15 mouse cellular contexts compared by ENCODE assay signal in genomic region chr10:89902720-89903337, GRCm38 (mm10). TPM values are rescaled to one million over a fixed set of nuclear protein-coding genes. Genes with fewer than 3 reads are reported as not detected.
DNase-seq lines count a peak whose midpoint lies in the region; ATAC-seq and TF ChIP-seq lines count a peak whose summit lies in the region.
"Had no signal": no experiment of that assay in that cellular context is flagged by ENCODE, and none has a peak within 500 bp of the region (broad histone marks: within the 10 kb centered on the region; RNA-seq: fewer than 3 reads in every experiment).

No protein-coding gene starts in this region.

- 0 out of 2 replicates have a peak, but pooled peaks have one; percentile 10 for ATAC-seq in hindbrain, postnatal 0 days
- no peak for ATAC-seq in hindbrain, embryonic 13.5 days (ENCODE audit: low FRiP score)
- ATAC-seq: intestine, embryonic 15.5 days had no signal

- H3K4me3 ChIP-seq in hindbrain, postnatal 0 days (ENCODE audit: low read length) = no peak overlapping the region
- no peak overlapping the region for H3K4me3 ChIP-seq in hindbrain, embryonic 13.5 days
- H3K4me3 ChIP-seq: gastrocnemius, adult 2 months; heart, embryonic 13.5 days; intestine, embryonic 15.5 days; limb, embryonic 15.5 days had no signal

- H3K4me2 ChIP-seq in hindbrain, postnatal 0 days (ENCODE audit: low read depth, low read length) = no peak overlapping the region
- no peak overlapping the region for H3K4me2 ChIP-seq in hindbrain, embryonic 13.5 days
- H3K4me2 ChIP-seq: heart, embryonic 13.5 days; intestine, embryonic 15.5 days; limb, embryonic 15.5 days had no signal

- TF ChIP-seq CTCF in hindbrain, postnatal 0 days (IDR thresholded peaks at IDR 0.05; ENCODE audit: low read depth) = peak; percentile 31; the same call in 1 of the 2 replicates

- H3K27ac ChIP-seq in hindbrain, postnatal 0 days = no peak overlapping the region
- no peak overlapping the region for H3K27ac ChIP-seq in hindbrain, embryonic 13.5 days
- H3K27ac ChIP-seq: gastrocnemius, adult 2 months; heart, embryonic 13.5 days; intestine, embryonic 15.5 days; limb, embryonic 15.5 days had no signal

- no peaks in the 10 kb centered on the region for H3K27me3 ChIP-seq in hindbrain, postnatal 0 days (ENCODE audit: insufficient read depth, low read length)
- H3K27me3 ChIP-seq in hindbrain, embryonic 13.5 days = no peaks in the 10 kb centered on the region
- H3K27me3 ChIP-seq: heart, embryonic 13.5 days; intestine, embryonic 15.5 days; limb, embryonic 15.5 days had no signal

- no peaks in the 10 kb centered on the region for H3K36me3 ChIP-seq in hindbrain, postnatal 0 days (ENCODE audit: insufficient read depth, low read length)
- H3K36me3 ChIP-seq in hindbrain, embryonic 13.5 days = no peaks in the 10 kb centered on the region
- H3K36me3 ChIP-seq: heart, embryonic 13.5 days; intestine, embryonic 15.5 days; limb, embryonic 15.5 days had no signal

- H3K9me3 ChIP-seq in hindbrain, postnatal 0 days (ENCODE audit: low read length) = no peaks in the 10 kb centered on the region
- no peaks in the 10 kb centered on the region for H3K9me3 ChIP-seq in hindbrain, embryonic 13.5 days
- H3K9me3 ChIP-seq: heart, embryonic 13.5 days; intestine, embryonic 15.5 days; limb, embryonic 15.5 days had no signal

- DNase-seq in hindbrain, postnatal 0 days (ENCODE audit: low spot score) = peak; percentile 71
- DNase-seq in retina, postnatal 1 day = peak; percentile 43
- DNase-seq in retina, embryonic 14.5 days (ENCODE audit: low spot score) = no peak
- peak; percentile 72 to 81 for DNase-seq in cerebellum, adult 18-20 months
- DNase-seq in adipocyte (ENCODE audit: low spot score) = no peak
- DNase-seq in B cell, adult 2 months = no peak
- DNase-seq: adrenal gland, adult 2 months; gastrocnemius, adult 2 months; spleen, adult 18-20 months; thymus, postnatal 14 days had no signal

- WGBS in hindbrain, postnatal 0 days = 39% methylated on average over 7 of the region's 7 CpGs
- WGBS in hindbrain, embryonic 13.5 days = 57% methylated on average over 7 of the region's 7 CpGs

- no peak overlapping the region for H3K9ac ChIP-seq in hindbrain, postnatal 0 days (replicated peaks; ENCODE audit: low read length)
- no peak overlapping the region for H3K9ac ChIP-seq in hindbrain, embryonic 13.5 days
- H3K9ac ChIP-seq: heart, embryonic 13.5 days; intestine, embryonic 15.5 days; limb, embryonic 15.5 days had no signal

- H3K4me1 ChIP-seq in hindbrain, postnatal 0 days (ENCODE audit: insufficient read depth, low read length) = no peaks in the 10 kb centered on the region
- no peaks in the 10 kb centered on the region for H3K4me1 ChIP-seq in hindbrain, embryonic 13.5 days (replicated peaks)
- H3K4me1 ChIP-seq: heart, embryonic 13.5 days; intestine, embryonic 15.5 days; limb, embryonic 15.5 days had no signal

RNA-seq across cellular contexts. Expression of gene Anks1b, which starts 29.5 kb away (rescaled TPM):
- total RNA-seq in hindbrain, postnatal 0 days (2014; rRNA removed) = 125 and 156 TPM in 2 replicates
- polyA plus RNA-seq in hindbrain, postnatal 0 days (2015; fragmentation: Nextera tagmentation; extraction: Ambion mirVana) = 98.9 and 104 TPM in 2 replicates
- 52.2 and 55.0 TPM in 2 replicates for polyA plus RNA-seq in hindbrain, embryonic 13.5 days (2015; fragmentation: Nextera tagmentation; extraction: Ambion mirVana)
- total RNA-seq: megakaryocyte progenitor cell, adult 5-6 weeks had no signal

Comparison
In these comparisons a context has a peak if more than half of its experiments do, and no peak if none do; other contexts are left out.
1. DNase-seq: peak in hindbrain, postnatal 0 days (single experiment), retina, postnatal 1 day (single experiment) and cerebellum, adult 18-20 months (2 of 2); none in retina, embryonic 14.5 days (single experiment), adipocyte (single experiment) and B cell, adult 2 months (0 of 2).